Mouse (Mus musculus) 3T3-L1 (cell line): ENCODE data around the gene Slc45a1.
"Not testable (repeated sequence)": the region's sequence is repeated elsewhere in the genome, so short reads cannot be mapped to it uniquely, and the experiment has no call there.

Experiments
- DNase-seq: peaks from one replicate; pipeline ENCODE4 v3.0.0-alpha.2; 2015; ENCODE audit warnings: low read depth, low spot score

The Slc45a1 gene

DNA sequence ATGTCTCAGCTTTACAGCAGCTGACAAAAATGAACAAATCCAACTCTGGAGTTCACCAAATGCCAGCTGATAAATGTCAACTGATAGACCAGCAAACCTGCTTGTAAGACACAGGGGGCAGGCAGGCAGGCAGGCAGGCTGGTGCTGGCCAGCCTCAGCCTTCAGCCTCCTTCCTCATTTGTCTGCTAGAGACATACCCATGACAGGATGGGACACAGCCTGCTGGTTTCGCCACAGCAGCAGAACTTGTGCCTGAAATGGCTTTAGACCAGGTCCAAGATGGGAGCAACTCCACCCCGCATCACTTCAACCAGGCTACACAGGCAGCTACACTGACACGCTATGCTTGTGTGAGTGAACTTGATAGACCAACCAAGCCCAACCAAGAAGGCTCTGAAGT is 46.2 kb downstream of the Slc45a1 start:
- DNase-seq = no peak

DNA sequence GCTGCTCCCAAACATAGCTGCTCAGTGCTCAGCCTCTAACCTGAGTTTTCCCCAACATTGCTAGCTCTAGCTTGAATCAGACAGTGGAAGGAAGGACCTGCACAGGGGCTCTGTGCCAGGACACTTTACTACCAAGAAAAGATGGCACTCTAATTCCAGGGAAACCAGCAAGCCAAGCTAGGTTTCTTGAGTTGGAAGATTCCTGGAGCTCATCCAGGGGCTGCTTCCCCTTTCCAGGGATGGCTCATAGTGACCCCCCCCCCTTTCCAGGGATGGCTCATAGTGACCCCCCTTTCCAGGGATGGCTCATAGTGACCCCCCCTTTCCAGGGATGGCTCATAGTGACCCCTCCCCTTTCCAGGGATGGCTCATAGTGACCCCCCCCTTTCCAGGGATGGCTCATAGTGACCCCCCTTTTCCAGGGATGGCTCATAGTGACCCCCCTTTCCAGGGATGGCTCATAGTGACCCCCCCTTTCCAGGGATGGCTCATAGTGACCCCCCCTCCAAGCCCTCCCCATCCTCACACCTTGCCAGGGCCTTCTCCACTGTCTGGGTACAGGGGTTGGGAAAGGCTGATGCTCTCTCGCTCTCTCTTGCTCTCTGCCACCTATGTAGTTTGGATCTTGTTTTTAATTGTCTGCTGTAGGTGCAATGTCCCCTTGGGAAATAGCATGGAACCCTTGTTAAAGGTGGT is 48.5 kb downstream of the Slc45a1 start:
- DNase-seq = no peak

- no peak for DNase-seq
These were observed 50.5 kb downstream of the Slc45a1 start for GRCm38 (mm10) chr4:150601489-150601888.

- DNase-seq = not testable (repeated sequence)
These were observed 51.5 kb downstream of the Slc45a1 start for GRCm38 (mm10) chr4:150600503-150600902.

- DNase-seq = no peak
These were observed 52.6 kb downstream of the Slc45a1 start for GRCm38 (mm10) chr4:150599119-150599992.

GRCm38 (mm10) chr4:150598686-150599085 is 53.3 kb downstream of the Slc45a1 start:
- DNase-seq = no peak

DNA sequence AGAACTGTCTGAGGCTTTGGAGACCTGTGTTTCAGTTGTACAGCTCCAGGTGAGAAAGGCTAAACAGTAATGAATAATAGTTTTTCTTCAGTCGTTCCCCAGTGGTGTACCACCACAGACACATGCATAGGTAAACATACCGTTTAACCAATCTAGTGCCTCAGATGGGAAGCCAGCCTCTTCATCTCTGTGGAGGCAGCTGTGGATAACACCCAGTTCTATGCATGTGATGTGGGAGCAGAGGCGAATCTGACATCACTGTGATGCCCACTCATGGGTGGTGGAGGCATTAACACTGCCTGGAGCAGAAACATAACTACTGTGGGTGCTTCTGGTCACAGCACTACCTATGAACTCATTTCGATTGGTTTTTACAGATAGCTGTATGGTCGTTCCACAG is 56.0 kb downstream of the Slc45a1 start:
- no peak for DNase-seq

- peak; percentile 37 for DNase-seq
These were observed 56.9 kb downstream of the Slc45a1 start for GRCm38 (mm10) chr4:150595071-150595470.

DNA sequence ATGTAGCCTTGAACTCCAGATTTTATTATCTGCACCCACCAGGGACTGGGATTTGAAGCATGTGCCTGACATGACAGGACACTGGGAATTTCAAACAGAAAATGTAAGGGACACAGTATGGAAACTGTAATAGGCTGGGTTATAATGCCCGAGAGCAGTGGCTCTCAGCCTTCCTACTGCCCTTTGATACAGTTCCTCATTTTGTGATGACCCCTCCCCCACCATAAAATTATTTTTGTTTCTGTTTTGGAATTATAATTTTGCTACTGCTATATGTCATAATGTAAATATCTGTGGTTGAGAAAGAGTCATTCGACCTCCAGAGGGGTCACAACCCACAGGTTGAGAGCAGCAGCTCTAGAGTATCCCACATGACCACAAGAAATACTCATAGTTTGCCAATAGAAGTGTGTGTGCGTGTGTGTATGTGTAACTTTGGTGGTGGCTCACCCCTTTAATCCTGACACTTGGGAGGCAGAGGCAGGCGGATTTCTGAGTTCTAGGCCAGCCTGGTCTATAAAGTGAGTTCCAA is 57.6 kb downstream of the Slc45a1 start:
- DNase-seq = peak; percentile 27

- peak; percentile 75 for DNase-seq
These were observed 58.3 kb downstream of the Slc45a1 start for GRCm38 (mm10) chr4:150593473-150594217.

DNA sequence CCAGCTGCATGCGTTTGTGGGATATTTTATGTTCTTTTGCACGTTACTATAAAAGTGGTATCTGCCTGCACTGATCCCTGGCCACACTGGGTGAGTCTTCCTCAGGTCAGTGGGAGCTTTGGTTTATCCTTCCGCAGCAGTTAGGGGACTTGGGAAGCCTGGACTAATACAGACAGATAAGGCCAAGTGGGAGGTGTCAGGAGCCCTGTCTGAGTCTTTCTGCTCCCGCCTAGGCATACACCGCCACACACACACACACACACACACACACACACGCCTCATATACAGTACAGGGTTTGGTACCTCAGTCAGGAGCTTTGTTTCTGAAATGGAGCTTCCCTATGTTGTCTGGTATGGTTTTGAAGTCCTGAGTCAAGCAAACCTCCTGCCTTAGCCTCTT is 59.9 kb downstream of the Slc45a1 start:
- DNase-seq = no peak

DNA sequence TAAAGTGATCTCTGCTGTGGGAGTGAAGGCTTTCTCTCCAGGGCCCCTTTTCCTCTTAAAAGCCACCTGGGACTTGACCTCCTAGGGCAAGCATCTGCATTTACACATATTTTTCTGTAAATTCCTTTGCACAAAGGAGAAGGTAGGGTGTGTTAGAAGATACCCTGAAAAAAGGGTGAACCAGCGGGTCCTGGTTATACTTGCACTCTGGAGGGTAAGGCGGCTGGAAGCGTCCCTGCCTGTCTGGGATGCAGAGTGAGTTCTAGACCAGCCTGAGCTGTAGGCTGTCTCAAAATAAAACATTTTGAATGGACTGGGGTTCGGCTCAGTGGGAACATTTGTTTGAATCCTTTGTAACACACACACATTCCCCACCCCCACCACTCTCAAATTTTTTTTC is 60.4 kb downstream of the Slc45a1 start:
- DNase-seq = no peak

GRCm38 (mm10) chr4:150590621-150591282 is 61.2 kb downstream of the Slc45a1 start:
- no peak for DNase-seq

- DNase-seq = no peak
These were observed 63.7 kb downstream of the Slc45a1 start for GRCm38 (mm10) chr4:150588300-150588621.

GRCm38 (mm10) chr4:150587597-150588299 is 64.2 kb downstream of the Slc45a1 start:
- DNase-seq = peak; percentile 22

DNA sequence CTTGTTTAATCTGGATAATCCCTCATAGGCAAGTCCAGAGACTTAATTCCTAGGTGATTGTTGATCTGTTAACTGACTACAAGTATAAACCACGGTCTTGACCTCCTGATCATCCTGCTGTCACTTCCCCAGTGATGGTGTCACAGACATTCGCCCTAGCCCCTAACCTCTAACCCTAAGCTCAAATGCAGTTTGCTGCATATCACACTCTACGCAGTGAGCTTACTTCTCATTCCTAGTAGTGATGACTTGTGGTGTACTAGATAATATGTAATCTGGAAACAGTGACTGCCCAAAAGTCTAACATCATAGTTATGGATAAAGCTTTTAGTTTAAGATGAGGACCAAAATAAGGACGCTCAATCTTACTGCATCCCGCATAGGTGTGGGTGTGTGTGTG is 65.7 kb downstream of the Slc45a1 start:
- no peak for DNase-seq

GRCm38 (mm10) chr4:150585800-150586199 is 66.2 kb downstream of the Slc45a1 start:
- no peak for DNase-seq

- DNase-seq = no peak
These were observed 68.2 kb downstream of the Slc45a1 start for GRCm38 (mm10) chr4:150583777-150584135.

DNA sequence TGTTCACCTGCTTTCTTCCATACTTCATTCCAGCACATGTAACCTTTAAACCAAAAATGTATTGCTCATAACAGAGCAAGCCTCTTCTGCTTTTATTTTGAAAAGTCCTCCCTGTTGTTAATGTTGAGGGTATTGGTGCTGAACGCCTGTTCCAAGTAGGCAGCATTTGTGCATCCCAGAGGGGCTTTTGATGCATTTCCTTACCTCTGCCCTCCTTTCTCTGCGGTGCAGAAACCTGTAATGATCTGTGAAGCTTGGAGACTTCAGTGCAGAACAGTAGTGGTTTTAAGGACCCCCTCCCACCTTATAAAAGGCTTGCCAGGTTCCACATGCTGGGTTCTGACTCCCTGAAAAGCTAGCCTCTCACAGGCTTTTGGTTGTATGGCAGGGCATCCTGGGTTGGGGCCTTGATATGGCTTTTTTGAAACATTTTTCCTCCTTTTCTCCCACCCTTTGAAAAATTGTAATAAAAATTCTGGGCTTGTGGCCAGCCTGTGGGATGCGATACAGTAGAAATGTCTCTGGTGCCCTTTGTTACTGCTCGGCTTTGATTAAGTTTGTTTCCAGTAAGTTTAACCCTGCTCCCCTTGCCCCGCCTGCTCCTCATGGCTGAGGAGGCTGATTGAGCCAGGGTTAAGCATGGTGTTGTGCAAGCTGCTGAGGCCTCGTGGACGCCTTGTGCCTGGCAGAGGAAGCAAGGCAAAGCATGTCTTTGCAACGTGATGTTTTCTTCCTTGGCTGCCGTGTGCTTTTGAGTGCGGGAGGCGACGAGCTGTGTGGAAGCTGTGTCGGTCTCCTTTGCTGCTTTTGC is 68.8 kb downstream of the Slc45a1 start:
- peak; percentile 83 for DNase-seq
